ENCODE assay signal across 8 mouse cellular contexts in genomic region chrX:168123589-168123965, GRCm38 (mm10).
DNase-seq lines count a peak whose midpoint lies in the region; ATAC-seq and TF ChIP-seq lines count a peak whose summit lies in the region.

No protein-coding gene starts in this region.

- H3K4me1 ChIP-seq in heart, embryonic 16.5 days (ENCODE audit: control insufficient read depth, insufficient read depth, low read length): no peaks in the 10 kb centered on the region
- H3K4me1 ChIP-seq in ES-E14 (ENCODE audit: control insufficient read depth in 2 of 2, insufficient read depth in 2 of 2, low read length in 2 of 2, poor library complexity in 1 of 2): no peaks in the 10 kb centered on the region
- H3K4me1 ChIP-seq in forebrain, embryonic 14.5 days (ENCODE audit: control insufficient read depth, insufficient read depth, low read length): no peaks in the 10 kb centered on the region
- H3K4me1 ChIP-seq in limb, embryonic 15.5 days: no peaks in the 10 kb centered on the region

- H3K27ac ChIP-seq in heart, embryonic 16.5 days (ENCODE audit: low read length): no peak overlapping the region
- H3K27ac ChIP-seq in ES-E14 (ENCODE audit: insufficient read depth, low read depth, low read length, poor library complexity, severe bottlenecking): no peak overlapping the region
- no peak overlapping the region for H3K27ac ChIP-seq in forebrain, embryonic 14.5 days (ENCODE audit: low read depth, low read length)
- no peak overlapping the region for H3K27ac ChIP-seq in limb, embryonic 15.5 days

- DNase-seq in heart, adult 18-20 months: no peak
- no peak for DNase-seq in ES-E14 (ENCODE audit: low read depth, low spot score)
- peak; percentile 1 for DNase-seq in forebrain, embryonic 14.5 days (ENCODE audit: low spot score)
- DNase-seq in spleen, adult 18-20 months: no peak
- no peak for DNase-seq in thymus, postnatal 14 days
- no peak for DNase-seq in layer of hippocampus, postnatal 25 days (ENCODE audit: extremely low spot score in 1 of 2, low spot score in 1 of 2)

- H3K9me3 ChIP-seq in heart, embryonic 16.5 days (replicated peaks; ENCODE audit: control insufficient read depth, low read length): no peaks in the 10 kb centered on the region
- H3K9me3 ChIP-seq in ES-E14 (ENCODE audit: control insufficient read depth, insufficient read depth, low read depth, low read length): no peaks in the 10 kb centered on the region
- no peaks in the 10 kb centered on the region for H3K9me3 ChIP-seq in forebrain, embryonic 14.5 days (replicated peaks; ENCODE audit: control insufficient read depth, low read length)
- no peaks in the 10 kb centered on the region for H3K9me3 ChIP-seq in limb, embryonic 15.5 days

- in situ Hi-C loops in ES-E14 (cut with MboI; ENCODE audit: low sequenced_read_pairs in 2 of 2, unreplicated experiment in 2 of 2): no loop called here

- no peak for ATAC-seq in heart, embryonic 16.5 days (replicated peaks; ENCODE audit: extremely low read depth, insufficient read depth, low FRiP score)
- ATAC-seq in forebrain, embryonic 14.5 days: peak; percentile 65; the same call in 1 of the 2 replicates
- ATAC-seq in limb, embryonic 15.5 days (ENCODE audit: insufficient number of reproducible peaks, low FRiP score, low TSS enrichment, low read depth): no peak

- 8% methylated on average over 11 of the region's 11 CpGs for WGBS in heart, embryonic 16.5 days
- 23% methylated on average over 11 of the region's 11 CpGs for WGBS in forebrain, embryonic 14.5 days
- 14% methylated on average over 11 of the region's 11 CpGs for WGBS in limb, embryonic 15.5 days

- peak overlapping the region; percentile 66 for H3K4me2 ChIP-seq in heart, embryonic 16.5 days (ENCODE audit: low read depth, low read length)
- peak overlapping the region; percentile 63 for H3K4me2 ChIP-seq in forebrain, embryonic 14.5 days (ENCODE audit: low read length)
- peak overlapping the region; percentile 74 for H3K4me2 ChIP-seq in limb, embryonic 15.5 days

- H3K9ac ChIP-seq in heart, embryonic 16.5 days (ENCODE audit: low read length): no peak overlapping the region
- H3K9ac ChIP-seq in ES-E14 (ENCODE audit: insufficient read depth, low read depth, low read length, poor library complexity, severe bottlenecking): no peak overlapping the region
- H3K9ac ChIP-seq in forebrain, embryonic 14.5 days (ENCODE audit: low read length): peak overlapping the region; percentile 55
- H3K9ac ChIP-seq in limb, embryonic 15.5 days: no peak overlapping the region

- H3K36me3 ChIP-seq in heart, embryonic 16.5 days (ENCODE audit: control insufficient read depth, insufficient read depth): no peaks in the 10 kb centered on the region
- H3K36me3 ChIP-seq in ES-E14 (ENCODE audit: control insufficient read depth, insufficient read depth, low read length, poor library complexity, severe bottlenecking): no peaks in the 10 kb centered on the region
- no peaks in the 10 kb centered on the region for H3K36me3 ChIP-seq in forebrain, embryonic 14.5 days (ENCODE audit: control insufficient read depth, insufficient read depth, low read length)
- no peaks in the 10 kb centered on the region for H3K36me3 ChIP-seq in limb, embryonic 15.5 days

- H3K27me3 ChIP-seq in heart, embryonic 16.5 days (ENCODE audit: control insufficient read depth, insufficient read depth, low read length): peaks cover 35% of the 10 kb centered on the region
- peaks cover 12% of the 10 kb centered on the region; the same call in 1 of the 2 replicates for H3K27me3 ChIP-seq in forebrain, embryonic 14.5 days (replicated peaks; ENCODE audit: control insufficient read depth, insufficient read depth, low read length)
- peaks cover 43% of the 10 kb centered on the region for H3K27me3 ChIP-seq in limb, embryonic 15.5 days

- peak overlapping the region; percentile 42 for H3K4me3 ChIP-seq in heart, embryonic 16.5 days (ENCODE audit: low read length)
- H3K4me3 ChIP-seq in ES-E14 (ENCODE audit: insufficient read depth in 1 of 2, low read depth in 1 of 2, low read length in 2 of 2, poor library complexity in 1 of 2, severe bottlenecking in 1 of 2): peak overlapping the region; percentile 60 to 62
- peak overlapping the region; percentile 39 for H3K4me3 ChIP-seq in forebrain, embryonic 14.5 days (ENCODE audit: low read depth, low read length)
- H3K4me3 ChIP-seq in limb, embryonic 15.5 days: peak overlapping the region; percentile 40

TF ChIP-seq in ES-E14, 5 proteins besides CTCF, POLR2A, EP300 and RAD21:
- TF ChIP-seq HCFC1 (IDR thresholded peaks at IDR 0.05; ENCODE audit: borderline replicate concordance, insufficient read depth, low read length): no peak
- TF ChIP-seq MAFK (IDR thresholded peaks at IDR 0.05; ENCODE audit: insufficient read depth, low read depth, low read length): no peak
- TF ChIP-seq CHD2 (IDR thresholded peaks at IDR 0.05; ENCODE audit: low read depth, low read length): no peak
- no peak for TF ChIP-seq ZNF384 (IDR thresholded peaks at IDR 0.05; ENCODE audit: low read depth, low read length)
- no peak for TF ChIP-seq ZC3H11A (IDR thresholded peaks at IDR 0.05; ENCODE audit: borderline replicate concordance, low read depth, low read length)
